Mouse (Mus musculus) lung, embryonic 16.5 days (tissue): ENCODE results near the gene Prnd. TPM values are rescaled to one million over a fixed set of nuclear protein-coding genes. Genes with fewer than 3 reads are reported as not detected.

Source experiments
- ATAC-seq: fragments of 200-750 bp; cut with Nextera tagmentation; 2 replicates; pipeline ENCODE4 v1.8.0; 2017; ENCODE audit warnings: low read depth, mild to moderate bottlenecking, moderate library complexity
- H3K27ac ChIP-seq: fragments of 300-500 bp; sonication (generic); 2 replicates; pipeline ENCODE4 v1.5.1; 2014; ENCODE audit warnings: mild to moderate bottlenecking, control low read depth, low read length
- H3K27me3 ChIP-seq: fragments of 300-500 bp; sonication (generic); 2 replicates; pipeline ENCODE4 v1.6.1; 2014; ENCODE audit warnings: low read depth, low read length, mixed read lengths; ENCODE audit not compliant: control insufficient read depth, insufficient read depth
- H3K36me3 ChIP-seq: fragments of 300-500 bp; sonication (generic); 2 replicates; pipeline ENCODE4 v1.6.1; 2014; ENCODE audit warnings: low read length; ENCODE audit not compliant: control insufficient read depth, insufficient read depth
- H3K4me1 ChIP-seq: fragments of 300-500 bp; sonication (generic); replicated peaks from 2 replicates; pipeline ENCODE4 v1.6.1; 2014; ENCODE audit warnings: low read length, mixed read lengths; ENCODE audit not compliant: control insufficient read depth, insufficient read depth
- H3K4me2 ChIP-seq: fragments of 300-500 bp; sonication (generic); 2 replicates; pipeline ENCODE4 v1.6.1; 2014; ENCODE audit warnings: low read depth, low read length, control low read depth
- H3K4me3 ChIP-seq: fragments of 300-500 bp; sonication (generic); 2 replicates; pipeline ENCODE4 v1.5.1; 2014; ENCODE audit warnings: mild to moderate bottlenecking, low read length, control low read depth
- H3K9ac ChIP-seq: fragments of 300-500 bp; sonication (generic); 2 replicates; pipeline ENCODE4 v1.6.1; 2014; ENCODE audit warnings: low read length, control low read depth
- H3K9me3 ChIP-seq: fragments of 300-500 bp; sonication (generic); 2 replicates; pipeline ENCODE4 v1.6.1; 2016; ENCODE audit warnings: low read length; ENCODE audit not compliant: control insufficient read depth
- WGBS: fragments of 180-500 bp; shearing (Covaris S2); extraction: QIAGEN DNeasy Blood & Tissue Kit; methylation state at CpG from one replicate; pipeline ENCODE4 v1.1.7; 2014; 5-methylcytosine and 5-hydroxymethylcytosine counted together
- polyA plus RNA-seq: library from polyadenylated mRNA; unstranded; fragments of >200 nt; fragmentation: Nextera tagmentation; extraction: Ambion mirVana; gene quantifications from 2 replicates; pipeline ENCODE4 v1.2.1, GENCODE M21; 2015

Gene Prnd
- polyA plus RNA-seq, 1 experiment from 2014 or later, result 38.3 TPM

GRCm38 (mm10) chr2:131988550-131988949 is 37.9 kb downstream of the Prnd start:
- Histone ChIP-seq H3K4me3 (no peak overlapping the region), H3K9me3 (no peaks in the 10 kb centered on the region), H3K4me1 (peaks cover 10% of the 10 kb centered on the region), H3K36me3 (no peaks in the 10 kb centered on the region), H3K9ac (no peak overlapping the region), H3K27ac (no peak overlapping the region), H3K27me3 (no peaks in the 10 kb centered on the region), H3K4me2 (no peak overlapping the region)
- 61% methylated on average over 2 of the region's 2 CpGs for WGBS
- ATAC-seq, result no peak

- H3K36me3 ChIP-seq, result no peaks in the 10 kb centered on the region
- ATAC-seq, result no peak
- H3K9ac ChIP-seq, result no peak overlapping the region
- H3K27me3 ChIP-seq, result no peaks in the 10 kb centered on the region
- peaks cover 14% of the 10 kb centered on the region for H3K4me1 ChIP-seq
- no peak overlapping the region for H3K4me3 ChIP-seq
- H3K9me3 ChIP-seq, result no peaks in the 10 kb centered on the region
- H3K4me2 ChIP-seq, result no peak overlapping the region
- H3K27ac ChIP-seq, result no peak overlapping the region
- WGBS, result 74% methylated on average over 2 of the region's 2 CpGs
These were observed 41.8 kb downstream of the Prnd start for GRCm38 (mm10) chr2:131992487-131992886.

- no peak for ATAC-seq
- Histone ChIP-seq H3K27me3 (no peaks in the 10 kb centered on the region), H3K9me3 (no peaks in the 10 kb centered on the region), H3K4me1 (peaks cover 15% of the 10 kb centered on the region), H3K27ac (no peak overlapping the region), H3K4me3 (no peak overlapping the region), H3K9ac (no peak overlapping the region), H3K4me2 (no peak overlapping the region), H3K36me3 (no peaks in the 10 kb centered on the region)
- WGBS, result 62% methylated on average over 4 of the region's 4 CpGs
These were observed 42.5 kb downstream of the Prnd start for GRCm38 (mm10) chr2:131993151-131993550.

DNA sequence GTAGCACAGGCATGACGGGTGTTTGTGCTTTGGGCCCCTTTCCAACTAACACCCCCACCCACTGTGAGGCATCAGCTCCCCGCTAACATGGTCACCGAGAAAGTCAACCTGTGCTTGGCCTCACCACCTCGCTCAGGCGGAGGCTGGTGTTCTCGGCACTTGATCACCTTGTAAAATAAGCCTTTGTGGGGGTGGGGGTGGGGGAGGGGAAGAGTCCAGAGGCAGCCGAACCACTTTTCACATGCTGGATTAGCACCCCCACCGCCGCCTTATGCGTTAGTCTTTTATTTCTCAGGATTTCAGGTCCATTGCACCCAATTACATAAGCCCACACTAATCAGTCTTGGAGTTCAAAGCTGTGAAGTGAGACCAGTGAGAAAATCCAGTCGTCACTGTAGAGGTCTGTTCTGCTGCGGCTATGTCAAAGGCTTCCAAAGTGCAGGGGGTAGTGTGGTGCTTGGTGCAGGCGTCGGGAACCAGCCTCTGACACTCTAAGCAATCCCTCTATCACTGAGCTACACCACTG is 43.0 kb downstream of the Prnd start:
- Histone ChIP-seq H3K4me3 (no peak overlapping the region), H3K27ac (no peak overlapping the region), H3K9me3 (no peaks in the 10 kb centered on the region), H3K4me1 (peaks cover 15% of the 10 kb centered on the region), H3K9ac (no peak overlapping the region), H3K4me2 (no peak overlapping the region), H3K27me3 (no peaks in the 10 kb centered on the region), H3K36me3 (no peaks in the 10 kb centered on the region)
- ATAC-seq, result peak; percentile 49; the same call in 1 of the 2 replicates
- 30% methylated on average over 14 of the region's 14 CpGs for WGBS

GRCm38 (mm10) chr2:131994971-131995370 is 44.3 kb downstream of the Prnd start:
- 85% methylated on average over 6 of the region's 6 CpGs for WGBS
- Histone ChIP-seq H3K36me3 (no peaks in the 10 kb centered on the region), H3K4me1 (peaks cover 15% of the 10 kb centered on the region), H3K27me3 (no peaks in the 10 kb centered on the region), H3K4me3 (no peak overlapping the region), H3K27ac (no peak overlapping the region), H3K4me2 (no peak overlapping the region), H3K9ac (no peak overlapping the region), H3K9me3 (no peaks in the 10 kb centered on the region)
- ATAC-seq, result no peak

DNA sequence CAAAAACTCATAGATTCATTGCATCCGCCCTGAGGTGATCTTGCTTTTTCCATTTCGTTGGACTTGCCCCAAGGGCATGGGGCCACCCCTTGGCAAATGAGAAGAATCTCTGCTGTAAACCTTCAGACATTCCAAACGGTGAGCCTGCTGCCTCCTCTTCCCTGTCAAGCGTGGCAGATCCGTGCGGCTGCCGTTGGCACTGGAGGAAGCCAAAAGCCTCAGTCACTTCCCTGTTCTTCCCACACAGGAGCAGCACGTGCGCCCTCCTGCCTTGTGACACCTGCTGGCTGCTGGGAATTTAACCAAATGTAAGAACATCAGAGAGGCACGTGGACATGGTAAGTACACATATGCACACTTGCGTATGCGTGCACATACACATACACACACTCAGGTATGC is 45.1 kb downstream of the Prnd start:
- no peak for ATAC-seq
- Histone ChIP-seq H3K27me3 (no peaks in the 10 kb centered on the region), H3K4me3 (no peak overlapping the region), H3K9me3 (no peaks in the 10 kb centered on the region), H3K36me3 (no peaks in the 10 kb centered on the region), H3K27ac (no peak overlapping the region), H3K4me2 (no peak overlapping the region), H3K9ac (no peak overlapping the region), H3K4me1 (peaks cover 15% of the 10 kb centered on the region)
- WGBS, result 78% methylated on average over 12 of the region's 12 CpGs

- Histone ChIP-seq H3K27me3 (no peaks in the 10 kb centered on the region), H3K27ac (no peak overlapping the region), H3K9ac (no peak overlapping the region), H3K4me2 (no peak overlapping the region), H3K36me3 (no peaks in the 10 kb centered on the region), H3K9me3 (no peaks in the 10 kb centered on the region), H3K4me1 (peaks cover 15% of the 10 kb centered on the region), H3K4me3 (no peak overlapping the region)
- no peak for ATAC-seq
- WGBS, result 69% methylated on average over 7 of the region's 7 CpGs
These were observed 45.7 kb downstream of the Prnd start for GRCm38 (mm10) chr2:131996369-131996768.

DNA sequence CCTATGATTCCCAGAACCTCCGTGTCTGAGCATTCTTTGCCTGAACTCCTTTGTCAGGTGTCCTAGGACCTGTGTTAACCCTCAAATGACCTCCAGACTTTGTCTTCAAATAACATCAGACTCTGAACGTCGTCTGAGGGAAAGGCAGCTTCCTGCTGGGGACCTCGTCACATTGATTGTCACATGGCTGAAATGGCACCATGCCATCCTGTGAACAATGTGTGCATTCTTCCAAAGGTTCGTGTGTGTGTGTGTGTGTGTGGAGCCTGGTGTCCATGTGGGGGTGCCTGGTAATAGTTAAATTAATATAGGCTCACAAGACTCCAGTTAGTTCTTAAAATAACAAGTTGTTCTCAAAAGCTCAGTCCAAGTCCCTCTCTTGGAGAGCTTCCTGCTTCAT is 46.7 kb downstream of the Prnd start:
- H3K4me2 ChIP-seq, result no peak overlapping the region
- H3K27ac ChIP-seq, result no peak overlapping the region
- no peaks in the 10 kb centered on the region for H3K9me3 ChIP-seq
- WGBS, result 24% methylated on average over 5 of the region's 5 CpGs
- no peaks in the 10 kb centered on the region for H3K27me3 ChIP-seq
- H3K4me3 ChIP-seq, result no peak overlapping the region
- no peaks in the 10 kb centered on the region for H3K36me3 ChIP-seq
- no peak overlapping the region for H3K9ac ChIP-seq
- H3K4me1 ChIP-seq, result peaks cover 17% of the 10 kb centered on the region
- ATAC-seq, result no peak

- Histone ChIP-seq H3K27me3 (no peaks in the 10 kb centered on the region), H3K4me2 (no peak overlapping the region), H3K4me3 (no peak overlapping the region), H3K36me3 (no peaks in the 10 kb centered on the region), H3K9ac (no peak overlapping the region), H3K27ac (peak overlapping the region; percentile 35), H3K9me3 (no peaks in the 10 kb centered on the region), H3K4me1 (peaks cover 30% of the 10 kb centered on the region)
- peak; percentile 8; the same call in 1 of the 2 replicates for ATAC-seq
- WGBS, result 37% methylated on average over 13 of the region's 13 CpGs
These were observed 51.2 kb downstream of the Prnd start for GRCm38 (mm10) chr2:132001696-132002334.
